Mouse (Mus musculus) left cerebral cortex, adult 18-20 months (tissue): Measurements from ENCODE around the gene Srd5a2. TPM values are rescaled to one million over a fixed set of nuclear protein-coding genes. Genes with fewer than 3 reads are reported as not detected.

Source experiments
- DNase-seq, 2 experiments: peaks; one replicate each; pipeline ENCODE4 v3.0.0; 2021 to 2022; ENCODE audit warnings: low spot score in 2 of 2, mixed read lengths in 1 of 2
- total RNA-seq, 2 experiments: library from RNA; stranded (reverse); gene quantifications; 2 replicates each; pipeline ENCODE4 v1.2.3; 2021

Srd5a2 gene
- total RNA-seq, 2 experiments from 2014 or later: 0.21 TPM; not detected in 1

DNA sequence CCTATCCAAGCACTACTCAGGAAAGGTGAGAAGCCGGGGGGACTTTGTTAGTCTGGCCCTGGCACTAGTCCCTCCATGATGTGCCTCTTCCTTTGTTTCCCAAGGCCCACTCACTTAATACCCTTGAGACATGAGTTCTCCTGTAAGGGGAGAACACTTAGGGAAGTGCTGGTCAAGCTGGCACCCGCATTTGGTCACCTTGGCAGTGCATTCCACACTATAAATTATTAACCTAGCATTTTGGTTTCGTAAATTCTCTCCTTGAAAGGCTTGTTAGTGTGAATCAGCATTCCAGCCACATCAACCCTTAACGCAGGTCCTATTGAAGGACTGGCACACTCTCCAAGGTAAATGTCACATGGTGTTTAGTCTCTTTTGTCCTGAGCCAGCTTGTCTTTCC lies 61.8 kb downstream of the Srd5a2 start:
- no peak for DNase-seq

- no peak for DNase-seq
Measured at GRCm38 (mm10) chr17:73984508-73984907, 63.2 kb downstream of the Srd5a2 start.

GRCm38 (mm10) chr17:73982871-73983270 lies 64.8 kb downstream of the Srd5a2 start:
- DNase-seq: no peak

DNA sequence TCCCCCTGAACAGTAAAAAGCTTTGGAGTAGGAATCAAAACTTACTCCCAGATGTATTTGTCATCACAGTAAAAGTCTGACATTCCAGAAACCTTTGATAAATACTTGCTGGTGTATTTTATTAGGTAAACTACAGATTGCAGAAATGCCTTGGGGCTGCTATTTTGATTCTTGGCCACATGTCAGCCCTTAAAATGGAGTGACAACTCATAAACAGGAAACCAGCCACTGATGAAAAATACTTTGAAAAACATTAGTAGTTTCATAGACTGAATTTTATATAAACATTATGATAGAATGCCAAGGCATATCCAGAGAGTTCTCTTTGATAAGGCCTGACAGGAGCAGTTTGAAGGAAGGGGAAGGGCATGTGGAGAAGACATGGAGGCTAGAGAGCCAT lies 71.7 kb downstream of the Srd5a2 start:
- no peak for DNase-seq

GRCm38 (mm10) chr17:73972648-73973047 lies 75.1 kb downstream of the Srd5a2 start:
- DNase-seq: no peak

GRCm38 (mm10) chr17:73971291-73971690 lies 76.4 kb downstream of the Srd5a2 start:
- no peak for DNase-seq

DNA sequence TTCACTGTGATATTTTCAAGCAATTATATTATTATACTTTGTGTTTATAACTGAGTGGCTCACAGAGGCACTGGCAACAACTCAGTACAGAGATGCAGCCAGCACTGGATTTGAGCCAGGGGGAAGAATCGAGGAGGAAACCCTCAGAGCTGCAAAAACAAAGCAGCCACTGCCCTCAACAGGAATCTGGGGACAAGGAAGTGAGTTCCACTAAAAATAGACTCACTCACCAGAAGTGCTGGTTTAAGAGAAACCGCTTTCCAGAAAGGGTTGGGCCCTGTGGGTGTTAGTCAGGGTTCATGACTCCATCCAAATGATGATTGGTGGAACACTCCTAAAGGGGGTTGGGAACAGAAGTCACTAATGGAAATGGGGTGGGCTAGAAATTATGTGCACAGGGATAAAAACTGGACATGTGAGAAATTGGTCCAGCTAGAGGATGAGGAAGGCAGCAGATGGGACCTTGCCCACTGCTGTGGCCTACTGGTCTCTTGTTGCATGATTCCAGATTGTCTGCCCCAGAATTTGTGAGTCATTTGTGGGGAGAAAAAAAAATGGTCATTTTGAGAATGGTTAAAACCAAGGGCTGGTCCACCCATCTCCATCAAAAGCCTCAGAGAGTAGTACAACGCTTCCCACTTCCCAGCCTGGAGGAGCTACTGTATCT lies 77.2 kb downstream of the Srd5a2 start:
- DNase-seq: no peak

Other genes with a start within 250 kb of the Srd5a2 start
- gene Ehd3, start 243.8 kb downstream of the Srd5a2 start, total RNA-seq: 10 to 100 TPM; 83.7 to 88.8 TPM
- gene Xdh, start 97.7 kb downstream of the Srd5a2 start, total RNA-seq: 10 to 100 TPM; 10.4 to 15.3 TPM
- gene Memo1, start 247.6 kb upstream of the Srd5a2 start, total RNA-seq: 10 to 100 TPM; 40.7 to 41.0 TPM